Mouse (Mus musculus) hindbrain, embryonic 10.5 days (tissue): ENCODE results near the gene Tut4. TPM values are rescaled to one million over a fixed set of nuclear protein-coding genes. Genes with fewer than 3 reads are reported as not detected.

Experiments used
- DNase-seq: peaks from one replicate; pipeline ENCODE4 v3.0.0-alpha.2; 2017; ENCODE audit warnings: low spot score
- H3K27ac ChIP-seq: fragments of 300-500 bp; sonication (generic); 2 replicates; pipeline ENCODE4 v1.5.1; 2016; ENCODE audit warnings: mild to moderate bottlenecking, moderate library complexity
- H3K27me3 ChIP-seq: fragments of 300-500 bp; sonication (generic); 2 replicates; pipeline ENCODE4 v1.6.1; 2016; ENCODE audit warnings: mild to moderate bottlenecking; ENCODE audit not compliant: poor library complexity, insufficient read depth, severe bottlenecking
- H3K36me3 ChIP-seq: fragments of 300-500 bp; sonication (generic); 2 replicates; pipeline ENCODE4 v1.6.1; 2016; ENCODE audit warnings: mild to moderate bottlenecking, moderate library complexity
- H3K4me1 ChIP-seq: fragments of 300-500 bp; sonication (generic); replicated peaks from 2 replicates; pipeline ENCODE4 v1.6.1; 2016; ENCODE audit warnings: mild to moderate bottlenecking
- H3K4me3 ChIP-seq: fragments of 300-500 bp; sonication (generic); 2 replicates; pipeline ENCODE4 v1.5.1; 2016; ENCODE audit warnings: mild to moderate bottlenecking, moderate library complexity
- H3K9me3 ChIP-seq: fragments of 300-500 bp; sonication (generic); 2 replicates; pipeline ENCODE4 v1.6.1; 2016; ENCODE audit warnings: mild to moderate bottlenecking, moderate library complexity
- WGBS: fragments of 180-500 bp; shearing (Covaris S2); methylation state at CpG from one replicate; pipeline ENCODE4 v1.1.7; 2016; 5-methylcytosine and 5-hydroxymethylcytosine counted together
- polyA plus RNA-seq: library from polyadenylated mRNA; unstranded; fragments of >200 nt; fragmentation: Nextera tagmentation; extraction: Ambion mirVana; gene quantifications from 2 replicates; pipeline ENCODE4 v1.2.1, GENCODE M21; 2016

Gene Tut4
- polyA plus RNA-seq = 62.4 and 81.0 TPM in 2 replicates

DNA sequence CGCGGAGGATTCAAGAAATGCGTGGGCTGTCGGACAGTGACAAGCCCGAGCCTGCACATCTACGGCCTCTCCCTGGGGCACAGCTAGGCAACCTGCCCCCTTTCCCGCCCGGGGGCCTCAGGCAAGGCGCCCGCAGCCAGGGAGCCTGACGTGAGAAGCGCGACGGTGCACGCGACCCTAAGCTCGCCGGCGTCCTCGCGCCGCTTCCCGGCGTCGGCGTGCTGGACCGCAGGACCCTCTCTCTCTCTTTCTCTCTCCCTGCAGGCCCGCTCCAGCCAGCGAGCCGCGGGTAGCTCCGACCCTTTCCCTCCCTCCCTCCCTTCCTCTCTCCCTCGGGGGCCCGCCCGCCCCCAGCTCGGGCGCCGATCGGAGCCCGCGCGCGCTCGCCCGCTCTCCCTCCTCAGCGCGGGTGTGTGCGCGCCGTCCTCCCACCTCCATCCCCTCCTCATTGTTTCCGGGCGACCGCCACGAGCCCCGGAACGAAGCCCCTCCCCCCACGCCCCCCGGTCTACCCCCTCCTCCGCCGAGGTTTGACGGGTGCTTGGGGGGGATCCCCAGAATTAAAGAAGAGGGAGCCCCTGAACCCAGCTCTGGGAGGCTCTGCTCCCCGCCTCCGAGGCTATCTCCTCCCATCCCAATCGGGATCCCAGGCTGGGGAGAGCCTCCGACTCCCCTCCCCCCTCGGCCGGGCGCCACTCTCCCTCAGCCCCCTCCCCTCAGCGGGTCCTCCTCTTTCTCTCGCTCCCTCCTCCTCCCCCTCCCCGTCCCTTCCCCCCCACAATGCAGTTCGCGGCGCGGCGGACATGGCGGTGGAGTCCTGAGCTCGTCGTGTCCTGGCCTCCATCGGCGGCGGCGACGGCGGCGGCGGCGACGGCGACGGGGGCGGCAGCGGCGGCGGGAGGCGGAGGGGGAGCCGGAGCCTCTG, at the start of gene Tut4:
Gene Tut4 (plus strand): TSS at position 196 of the 925 bp plus-strand sequence.
- peak; percentile 93 for DNase-seq
- H3K36me3 ChIP-seq = peaks cover 16% of the 10 kb centered on the region
- under 1% methylated on average over 96 of the region's 97 CpGs for WGBS
- H3K4me1 ChIP-seq = peaks cover 20% of the 10 kb centered on the region
- peak within 1 kb of the TSS; percentile 79 for H3K4me3 ChIP-seq
- H3K27me3 ChIP-seq = no peaks in the 10 kb centered on the region
- 0 out of 2 replicates have a peak, but pooled peaks cover 3% of the 10 kb centered on the region for H3K9me3 ChIP-seq
- peak within 1 kb of the TSS; percentile 99 for H3K27ac ChIP-seq

DNA sequence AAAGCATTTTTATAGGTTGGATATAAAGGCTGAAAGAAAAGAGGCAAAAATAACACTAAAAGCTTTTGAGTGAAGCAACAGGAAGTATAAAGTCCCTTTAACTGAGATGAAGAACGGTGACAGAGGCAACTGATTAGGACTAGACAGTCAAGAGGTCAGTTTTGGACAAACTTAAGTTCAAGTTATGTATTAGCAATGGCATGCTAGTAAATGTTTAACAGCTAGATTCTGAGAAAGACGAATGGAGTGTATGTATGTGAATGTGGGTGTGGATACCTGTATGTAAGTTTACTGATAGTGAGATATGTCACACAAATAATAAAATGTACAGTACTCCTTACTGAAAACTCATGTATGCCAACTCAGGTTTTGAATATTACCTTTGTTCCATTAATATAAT, 34.6 kb upstream of the Tut4 start:
- Histone ChIP-seq H3K27me3 (no peaks in the 10 kb centered on the region), H3K36me3 (no peaks in the 10 kb centered on the region), H3K4me1 (peaks cover 7% of the 10 kb centered on the region; the same call in 1 of the 2 replicates), H3K27ac (no peak overlapping the region), H3K4me3 (no peak overlapping the region), H3K9me3 (no peaks in the 10 kb centered on the region)
- DNase-seq = no peak
- 83% methylated on average over 2 of the region's 2 CpGs for WGBS

DNA sequence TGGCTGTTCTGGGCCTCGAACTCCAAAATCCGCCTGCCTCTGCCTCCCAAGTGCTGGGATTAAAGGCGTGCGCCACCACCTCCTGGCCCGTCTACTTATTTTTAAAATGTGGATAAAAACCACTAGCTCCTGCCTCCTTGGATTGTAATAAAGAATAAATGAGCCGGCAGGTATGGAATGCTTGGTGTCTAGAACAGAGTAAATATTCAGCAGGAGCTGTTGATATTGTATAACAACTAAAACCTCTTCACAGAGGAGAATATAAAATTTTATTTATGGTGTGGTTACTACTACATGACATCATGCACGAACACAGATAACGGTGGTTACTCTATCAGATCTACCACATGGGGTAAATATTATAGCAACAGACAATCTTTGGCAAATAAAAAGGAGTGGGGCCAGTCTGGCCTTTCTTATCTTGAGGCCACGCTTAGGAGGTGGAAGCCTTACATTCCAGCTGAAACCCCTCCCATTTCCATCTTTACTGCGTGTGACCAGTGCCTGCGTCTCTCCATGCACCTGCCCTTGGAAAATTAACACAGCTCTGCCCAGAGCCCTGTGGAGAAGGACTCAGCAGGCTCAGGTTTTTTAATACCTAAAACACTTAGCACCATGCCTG, 31.4 kb upstream of the Tut4 start:
- Histone ChIP-seq H3K4me1 (peaks cover 30% of the 10 kb centered on the region), H3K4me3 (no peak overlapping the region), H3K9me3 (no peaks in the 10 kb centered on the region), H3K36me3 (no peaks in the 10 kb centered on the region), H3K27ac (no peak overlapping the region), H3K27me3 (no peaks in the 10 kb centered on the region)
- DNase-seq = no peak
- 89% methylated on average over 11 of the region's 11 CpGs for WGBS

DNA sequence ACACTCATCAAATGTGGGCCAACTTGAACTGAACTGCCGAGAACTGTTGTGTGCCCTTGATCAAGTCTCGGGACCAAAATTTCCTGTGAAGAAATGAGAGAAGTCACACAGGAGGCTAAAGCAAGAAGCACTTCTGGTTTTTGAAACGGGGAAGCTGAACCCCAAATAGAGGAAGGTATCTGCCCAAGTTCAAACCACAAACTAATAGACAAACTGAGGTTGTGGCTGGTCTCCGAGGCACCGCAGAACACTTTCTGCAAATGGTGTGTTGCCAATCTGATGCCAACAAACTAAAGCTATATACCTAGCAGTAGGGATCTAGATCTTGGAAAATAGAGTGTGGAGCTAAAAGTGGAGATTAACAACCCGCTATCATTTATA, 30.9 kb upstream of the Tut4 start:
- no peak overlapping the region for H3K27ac ChIP-seq
- WGBS = 88% methylated on average over 6 of the region's 6 CpGs
- peaks cover 35% of the 10 kb centered on the region for H3K4me1 ChIP-seq

DNA sequence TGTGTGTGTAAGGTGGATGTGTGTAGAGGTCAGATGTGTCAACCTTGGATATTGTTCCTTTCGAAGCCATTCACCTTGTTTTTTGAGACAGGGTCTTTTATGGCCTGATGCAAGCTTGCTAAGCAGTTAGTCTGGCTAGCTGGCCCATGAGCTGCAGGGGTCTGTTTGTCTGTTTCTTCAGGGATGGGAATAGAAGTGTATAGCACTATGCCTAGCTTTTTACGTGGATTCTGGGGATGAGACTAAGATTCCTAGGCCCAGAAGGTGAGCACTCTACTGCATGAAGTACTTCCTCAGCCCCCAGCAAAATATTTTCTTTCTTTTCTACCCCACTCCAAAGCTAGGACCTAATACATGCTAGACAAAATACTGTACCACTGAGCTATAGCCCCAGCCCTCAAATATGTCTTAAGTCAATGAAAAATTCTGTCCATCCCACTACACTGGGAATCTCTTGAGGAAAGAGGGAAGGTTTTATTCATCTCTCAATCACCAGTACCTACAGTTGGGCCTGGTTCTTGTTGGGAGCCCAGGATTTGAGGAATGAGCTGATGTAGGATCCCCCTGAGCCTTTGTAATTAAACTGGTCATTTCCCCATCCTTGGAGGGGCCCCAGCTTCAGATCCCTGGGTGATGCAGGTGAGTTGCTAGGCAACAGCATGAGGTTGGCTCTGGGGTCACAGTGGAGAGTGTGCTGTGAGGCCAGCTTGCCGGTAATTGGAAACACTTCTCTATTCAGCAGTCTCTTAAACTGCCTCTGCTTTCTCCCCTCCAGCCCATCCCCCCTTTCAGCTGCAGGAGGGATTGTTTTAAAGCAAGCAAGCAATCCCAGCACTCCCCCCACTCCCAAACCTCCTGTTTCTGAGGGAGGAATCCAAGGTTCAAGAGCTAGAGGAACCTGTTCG, 28.3 kb upstream of the Tut4 start:
- H3K27me3 ChIP-seq = no peaks in the 10 kb centered on the region
- H3K9me3 ChIP-seq = no peaks in the 10 kb centered on the region
- H3K4me1 ChIP-seq = peaks cover 36% of the 10 kb centered on the region
- WGBS = 32% methylated on average over 4 of the region's 4 CpGs
- H3K4me3 ChIP-seq = peak overlapping the region; percentile 6; the same call in 1 of the 2 replicates
- DNase-seq = peak; percentile 83
- H3K36me3 ChIP-seq = no peaks in the 10 kb centered on the region
- H3K27ac ChIP-seq = peak overlapping the region; percentile 85

More for the DNA sequence above, 30.9 kb upstream of the Tut4 start:
- no peaks in the 10 kb centered on the region for H3K27me3 ChIP-seq
- no peak overlapping the region for H3K4me3 ChIP-seq
- H3K36me3 ChIP-seq = no peaks in the 10 kb centered on the region
- no peaks in the 10 kb centered on the region for H3K9me3 ChIP-seq
- DNase-seq = no peak

DNA sequence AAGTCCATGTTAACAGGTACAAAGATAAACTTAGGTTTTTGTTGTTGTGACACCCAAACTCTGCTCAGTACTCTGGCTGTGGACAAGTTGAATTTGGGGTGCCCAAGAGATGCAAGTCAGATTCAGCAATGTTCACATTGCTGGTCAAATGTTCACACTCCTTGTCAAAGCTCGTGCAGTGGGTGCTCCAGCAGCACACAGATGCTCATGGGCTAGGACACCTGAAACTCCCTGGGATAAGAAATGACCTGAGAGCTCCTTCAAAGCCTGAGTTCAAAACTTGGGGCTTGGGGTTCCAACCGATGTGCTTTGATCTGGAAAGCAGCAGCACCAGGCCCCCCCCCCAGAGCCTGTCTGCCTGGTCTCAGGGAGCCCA, 27.7 kb upstream of the Tut4 start:
- Histone ChIP-seq H3K27ac (peak overlapping the region; percentile 85), H3K4me1 (peaks cover 30% of the 10 kb centered on the region), H3K36me3 (no peaks in the 10 kb centered on the region), H3K9me3 (no peaks in the 10 kb centered on the region), H3K27me3 (no peaks in the 10 kb centered on the region), H3K4me3 (peak overlapping the region; percentile 6; the same call in 1 of the 2 replicates)
- DNase-seq = no peak
- 28% methylated on average over 2 of the region's 2 CpGs for WGBS

DNA sequence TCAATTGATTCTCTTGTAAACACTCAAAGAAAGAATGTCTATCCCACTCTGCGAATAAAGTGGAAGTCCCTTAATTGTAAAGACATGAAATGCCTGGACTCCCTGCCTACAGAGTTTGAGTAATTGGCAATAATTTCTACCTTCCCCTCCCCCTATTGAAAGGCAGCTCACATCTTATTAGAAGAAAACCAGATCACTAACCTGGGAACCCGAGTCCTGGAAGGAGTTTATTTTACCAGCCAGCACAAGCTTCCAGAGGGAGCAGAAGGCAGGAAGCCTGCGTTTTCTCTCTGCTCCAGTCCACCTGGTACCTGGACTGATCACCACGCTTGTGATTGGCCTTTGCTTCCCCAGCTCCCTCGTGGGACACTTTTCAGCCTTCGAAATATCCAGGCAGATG, 25.9 kb upstream of the Tut4 start:
- DNase-seq = no peak
- H3K27me3 ChIP-seq = no peaks in the 10 kb centered on the region
- 47% methylated on average over 6 of the region's 6 CpGs for WGBS
- no peaks in the 10 kb centered on the region for H3K9me3 ChIP-seq
- H3K4me1 ChIP-seq = peaks cover 30% of the 10 kb centered on the region
- H3K27ac ChIP-seq = peak overlapping the region; percentile 71; the same call in 1 of the 2 replicates
- no peaks in the 10 kb centered on the region for H3K36me3 ChIP-seq
- H3K4me3 ChIP-seq = no peak overlapping the region

DNA sequence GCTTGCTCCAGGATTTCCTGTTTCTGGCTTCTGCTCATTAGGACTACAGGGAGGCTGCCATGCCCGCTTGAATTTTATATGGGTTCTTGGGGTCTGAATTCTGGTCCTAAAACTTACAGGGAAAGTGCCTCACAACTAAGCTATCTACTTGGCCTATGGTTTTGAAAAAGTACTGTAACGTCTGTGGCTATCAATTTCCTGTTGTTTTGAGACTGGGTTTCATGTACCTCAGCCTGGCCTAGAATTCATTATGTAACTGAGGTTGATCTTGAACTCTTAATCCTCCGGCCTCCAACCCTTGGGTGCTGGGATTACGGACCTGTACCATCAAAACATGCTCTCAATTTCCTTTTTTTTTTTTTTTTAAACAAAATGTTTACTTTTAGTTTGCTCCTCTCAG, 25.0 kb upstream of the Tut4 start:
- no peak overlapping the region for H3K27ac ChIP-seq
- H3K4me3 ChIP-seq = no peak overlapping the region
- 85% methylated on average over 4 of the region's 4 CpGs for WGBS
- no peak for DNase-seq
- H3K9me3 ChIP-seq = no peaks in the 10 kb centered on the region
- no peaks in the 10 kb centered on the region for H3K36me3 ChIP-seq
- H3K4me1 ChIP-seq = peaks cover 30% of the 10 kb centered on the region
- no peaks in the 10 kb centered on the region for H3K27me3 ChIP-seq

DNA sequence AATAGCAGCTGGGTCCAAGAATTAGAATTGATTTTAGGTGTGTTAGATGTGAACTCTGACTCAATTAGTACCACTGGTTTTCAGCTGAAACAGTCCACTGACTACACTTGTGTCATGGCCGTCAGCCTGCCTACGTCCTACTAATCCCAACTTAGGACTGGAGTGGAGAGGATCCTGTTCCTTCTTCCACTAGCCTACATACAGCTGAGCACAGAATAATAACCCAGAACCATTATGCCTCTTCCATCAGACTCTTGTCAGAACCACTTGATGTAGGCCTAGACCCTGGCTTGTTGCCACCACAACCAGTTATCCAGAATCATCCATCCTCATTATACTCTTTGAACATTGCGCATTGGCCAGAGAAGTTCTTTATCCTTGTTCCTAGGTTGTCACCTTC, 24.4 kb upstream of the Tut4 start:
- H3K4me1 ChIP-seq = peaks cover 30% of the 10 kb centered on the region
- H3K4me3 ChIP-seq = no peak overlapping the region
- WGBS = 95% methylated on average over 3 of the region's 3 CpGs
- H3K36me3 ChIP-seq = no peaks in the 10 kb centered on the region
- no peaks in the 10 kb centered on the region for H3K9me3 ChIP-seq
- DNase-seq = no peak
- H3K27ac ChIP-seq = no peak overlapping the region
- no peaks in the 10 kb centered on the region for H3K27me3 ChIP-seq

DNA sequence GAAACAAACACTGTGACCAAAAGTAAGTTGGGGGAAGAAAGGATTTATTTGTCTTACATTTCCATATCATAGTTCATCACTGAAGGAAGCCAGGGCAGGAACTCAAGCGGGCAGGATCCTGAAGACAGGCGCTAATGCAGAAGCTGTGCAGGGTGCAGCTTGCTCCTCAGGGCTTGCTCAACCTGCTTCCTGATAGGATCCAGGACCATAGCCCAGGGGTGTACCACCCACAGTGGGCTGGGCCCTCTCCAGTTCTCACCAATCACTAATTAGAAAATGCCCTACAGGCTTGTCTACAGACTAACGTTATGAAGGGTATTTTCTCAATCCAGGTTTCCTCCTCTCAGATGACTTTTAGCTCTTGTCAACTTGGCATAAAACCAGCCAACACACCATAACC, 23.6 kb upstream of the Tut4 start:
- H3K4me1 ChIP-seq = peaks cover 28% of the 10 kb centered on the region
- H3K27ac ChIP-seq = no peak overlapping the region
- no peaks in the 10 kb centered on the region for H3K36me3 ChIP-seq
- no peak overlapping the region for H3K4me3 ChIP-seq
- 74% methylated on average over 3 of the region's 3 CpGs for WGBS
- H3K9me3 ChIP-seq = no peaks in the 10 kb centered on the region
- no peak for DNase-seq
- no peaks in the 10 kb centered on the region for H3K27me3 ChIP-seq

DNA sequence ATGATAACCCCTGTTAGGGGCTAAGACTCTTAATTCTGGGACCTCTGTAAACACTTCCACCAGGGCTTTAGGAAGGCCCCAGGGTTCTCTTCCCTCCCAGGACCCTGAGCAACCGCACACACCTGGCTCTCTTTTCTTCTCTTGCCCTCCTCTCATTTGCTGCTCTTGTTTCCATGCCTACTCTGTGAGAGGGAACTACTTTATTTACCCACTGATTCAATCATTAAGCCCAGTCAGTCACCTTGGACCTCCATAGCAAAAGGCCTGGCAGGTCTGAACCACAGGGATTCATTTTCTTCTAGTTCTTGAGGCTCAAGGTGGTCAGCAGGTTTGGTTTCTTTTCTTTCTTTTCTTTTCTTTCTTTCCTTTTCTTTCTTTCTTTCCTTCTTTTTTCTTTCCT, 23.0 kb upstream of the Tut4 start:
- peaks cover 22% of the 10 kb centered on the region for H3K4me1 ChIP-seq
- no peaks in the 10 kb centered on the region for H3K36me3 ChIP-seq
- no peaks in the 10 kb centered on the region for H3K27me3 ChIP-seq
- DNase-seq = no peak
- WGBS = 87% methylated on average over 1 of the region's 1 CpGs
- H3K27ac ChIP-seq = no peak overlapping the region
- H3K4me3 ChIP-seq = no peak overlapping the region
- H3K9me3 ChIP-seq = no peaks in the 10 kb centered on the region

DNA sequence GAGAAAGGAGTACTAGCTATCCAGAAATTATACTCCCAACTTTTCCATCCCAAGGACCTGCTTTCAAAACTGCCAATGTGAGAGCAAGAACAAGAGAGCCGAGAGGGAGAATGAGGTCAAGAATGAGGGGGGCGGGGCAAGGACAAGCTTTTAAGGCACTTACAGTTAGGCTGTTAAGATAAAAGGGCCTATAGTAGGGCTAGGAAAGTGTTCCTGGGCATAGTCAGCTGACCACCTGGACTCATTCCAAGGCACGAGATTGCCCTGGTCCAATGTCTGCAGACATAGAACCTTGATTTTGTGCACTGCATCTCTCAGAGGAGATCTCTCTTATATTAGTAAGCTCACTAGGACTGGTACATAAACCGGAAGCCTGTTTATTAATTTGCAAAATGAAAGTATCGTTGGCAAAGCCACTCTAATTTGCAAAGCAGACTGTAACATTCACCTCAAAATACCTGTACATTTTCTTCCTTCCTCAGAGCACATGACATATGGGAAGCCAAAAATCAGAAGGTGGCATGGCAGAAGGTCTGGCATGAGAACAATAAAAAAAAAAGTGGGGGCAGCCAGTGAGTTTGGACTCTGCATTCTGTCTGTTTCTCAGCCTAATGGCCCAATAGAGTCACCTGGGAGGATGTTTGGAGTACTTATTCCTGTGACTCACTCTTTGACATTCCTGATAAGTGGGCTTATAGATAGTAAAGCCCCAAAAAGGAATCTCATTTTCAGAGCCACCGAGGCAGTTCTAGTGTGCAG, 21.0 kb upstream of the Tut4 start:
- Histone ChIP-seq H3K27ac (no peak overlapping the region), H3K4me1 (peaks cover 4% of the 10 kb centered on the region), H3K27me3 (no peaks in the 10 kb centered on the region), H3K9me3 (no peaks in the 10 kb centered on the region), H3K36me3 (no peaks in the 10 kb centered on the region), H3K4me3 (no peak overlapping the region)
- 77% methylated on average over 6 of the region's 6 CpGs for WGBS
- DNase-seq = no peak
